Mouse (Mus musculus): ENCODE measurements at regions not wholly inside any gene's neighbourhood (a gene's known extent, or its start where the extent isn't known, plus 50 kb on each side); places are given as distances from the start of the nearest gene placed in this dataset.
A peak's percentile ranks its signal among the peaks of the same experiment; 100 is the strongest.
"Not testable (repeated sequence)": the region's sequence is repeated elsewhere in the genome, so short reads cannot be mapped to it uniquely, and the experiment has no call there.

DNA sequence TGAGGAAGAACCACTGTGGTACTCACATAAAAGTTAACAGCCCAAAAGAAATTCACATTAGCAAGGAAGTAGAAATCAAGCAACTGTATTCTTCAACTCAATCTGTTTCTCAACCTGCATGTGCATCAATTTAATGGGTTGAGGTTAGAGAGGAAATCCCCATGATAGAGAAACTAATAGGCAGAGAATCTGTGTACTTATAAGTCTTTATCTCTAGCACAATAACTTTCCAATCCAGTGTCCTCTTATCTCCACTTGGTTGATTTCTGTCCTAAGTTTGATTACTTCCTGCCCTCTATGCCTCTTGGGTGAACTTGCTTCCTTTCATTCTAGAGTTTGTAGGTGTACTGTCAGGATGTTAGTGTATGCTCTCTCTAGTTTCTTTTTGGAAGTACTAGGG, 925.6 kb upstream of the Zfp386 start:
- no peak for DNase-seq

DNA sequence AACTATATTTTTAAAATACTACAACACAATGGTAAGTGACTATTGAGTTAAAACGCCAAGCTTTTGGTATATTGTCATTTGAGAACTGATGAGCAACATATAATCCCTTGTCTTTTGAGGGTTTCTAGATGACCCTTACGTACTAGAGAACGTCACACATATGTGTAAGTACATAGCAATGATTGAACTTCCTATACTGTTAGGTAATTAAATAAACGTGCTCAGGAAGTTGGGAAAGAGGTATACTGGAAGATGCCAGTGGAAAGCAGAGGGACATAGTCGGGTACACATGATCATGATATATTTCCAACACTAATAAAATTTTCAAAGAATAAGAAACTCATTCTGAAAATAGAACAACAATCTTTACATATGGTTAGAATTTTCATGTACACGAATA, 914.6 kb upstream of the Zfp386 start:
- not testable (repeated sequence) for DNase-seq

DNA sequence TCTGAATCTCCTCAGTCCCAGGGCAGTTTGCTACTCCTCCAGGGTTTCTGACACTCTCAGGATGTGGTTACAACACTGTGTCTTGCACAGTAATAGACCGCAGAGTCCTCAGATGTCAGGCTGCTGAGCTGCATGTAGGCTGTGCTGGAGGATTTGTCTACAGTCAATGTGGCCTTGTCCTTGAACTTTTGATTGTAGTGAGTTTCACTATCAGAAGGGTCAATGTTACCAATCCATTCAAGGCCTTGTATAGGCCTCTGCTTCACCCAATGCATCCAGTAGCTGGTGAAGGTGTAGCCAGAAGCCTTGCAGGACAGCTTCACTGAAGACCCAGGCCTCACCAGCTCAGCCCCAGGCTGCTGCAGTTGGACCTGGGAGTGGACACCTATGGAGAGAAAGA, 902.1 kb upstream of the Zfp386 start:
- not testable (repeated sequence) for DNase-seq

DNA sequence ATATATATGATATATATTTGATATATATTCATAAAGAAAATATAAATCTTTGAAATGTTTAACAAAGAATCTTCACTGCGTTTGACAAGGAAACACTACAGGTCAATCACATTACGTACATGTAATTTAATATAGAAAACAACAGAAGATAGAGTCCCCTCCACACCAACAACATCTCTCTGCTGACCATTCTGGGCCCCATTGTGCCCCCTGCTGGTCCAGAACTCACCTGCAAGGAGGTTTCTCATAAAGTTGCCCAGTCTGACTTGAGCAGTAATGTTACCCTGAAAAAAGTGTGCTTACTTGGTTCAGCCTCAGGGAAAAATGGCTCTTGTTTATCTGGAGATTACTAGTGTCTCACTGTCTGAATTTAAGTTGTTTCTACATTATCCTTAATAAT, 901.1 kb upstream of the Zfp386 start:
- not testable (repeated sequence) for DNase-seq

DNA sequence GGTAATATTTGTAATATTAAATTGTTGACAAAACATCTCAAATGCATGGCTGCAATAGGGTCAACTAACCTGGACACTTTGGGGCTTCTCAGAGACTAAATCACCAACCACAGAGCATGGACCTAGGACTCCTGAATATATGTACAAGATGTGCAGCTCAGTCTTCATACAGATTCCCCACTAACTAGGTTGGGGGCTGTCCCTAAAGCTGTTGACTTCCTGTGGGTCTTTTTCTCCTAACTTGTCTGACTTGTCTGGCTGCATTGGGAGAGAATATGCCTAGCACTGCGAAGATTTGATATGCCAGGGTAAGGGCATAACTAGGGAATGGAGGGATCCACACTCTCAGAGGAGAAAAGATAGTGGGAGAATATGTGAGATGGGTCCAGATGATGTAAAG, 895.6 kb upstream of the Zfp386 start:
- DNase-seq, result not testable (repeated sequence)

DNA sequence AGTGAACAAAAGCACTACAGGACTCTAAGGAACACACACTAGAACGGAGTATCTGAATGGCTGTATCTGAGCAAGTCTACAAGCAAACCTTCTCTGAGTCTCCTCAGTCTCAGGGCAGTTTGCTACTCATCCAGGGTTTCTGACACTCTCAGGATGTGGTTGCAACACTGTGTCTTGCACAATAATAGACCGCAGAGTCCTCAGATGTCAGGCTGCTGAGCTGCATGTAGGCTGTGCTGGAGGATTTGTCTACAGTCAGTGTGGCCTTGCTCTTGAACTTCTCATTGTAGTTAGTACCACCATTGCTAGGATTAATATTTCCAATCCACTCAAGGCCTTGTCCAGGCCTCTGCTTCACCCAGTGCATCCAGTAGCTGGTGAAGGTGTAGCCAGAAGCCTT, 889.3 kb upstream of the Zfp386 start:
- not testable (repeated sequence) for DNase-seq

DNA sequence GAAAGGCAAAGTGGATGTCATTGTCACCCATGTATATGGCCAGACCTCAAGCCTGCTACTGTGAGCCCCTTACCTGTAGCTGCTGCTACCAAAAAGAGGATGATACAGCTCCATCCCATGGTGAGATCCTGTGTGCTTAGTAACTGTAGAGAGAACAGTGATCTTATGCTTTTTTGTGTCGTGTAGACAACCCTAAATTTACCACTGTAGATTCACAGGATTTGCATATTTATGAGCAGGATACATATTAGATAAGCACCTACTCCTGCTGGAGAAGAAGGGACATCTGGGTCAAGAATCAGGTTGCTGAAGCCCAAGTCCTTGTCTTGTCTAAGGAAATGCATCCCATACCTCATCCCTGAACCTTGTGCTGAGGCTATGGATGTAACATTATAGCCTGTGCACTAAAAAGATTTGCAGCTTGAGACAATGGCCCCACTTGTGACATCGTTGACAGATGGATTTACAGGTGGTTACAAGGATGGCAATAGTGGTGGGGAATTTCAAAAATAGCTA, 888.7 kb upstream of the Zfp386 start:
- not testable (repeated sequence) for DNase-seq

DNA sequence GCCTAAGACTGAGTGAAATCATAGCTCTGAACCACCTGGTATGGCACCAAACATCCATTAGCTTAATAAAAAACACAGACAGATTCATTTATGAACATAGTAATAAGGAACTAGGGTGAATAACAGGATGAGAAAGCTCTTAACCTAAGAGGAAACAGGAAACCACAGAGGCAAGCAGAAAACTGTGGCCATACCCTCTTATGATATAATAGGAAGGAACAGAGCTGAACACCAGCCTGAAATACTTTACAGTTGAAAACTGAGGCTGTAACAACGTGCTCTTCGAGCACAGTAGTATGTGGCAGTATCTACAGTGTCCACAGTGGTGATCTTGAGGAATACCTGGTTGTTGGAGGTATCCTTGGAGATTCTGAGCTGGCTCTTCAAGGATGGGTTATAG, 882.0 kb upstream of the Zfp386 start:
- not testable (repeated sequence) for DNase-seq

DNA sequence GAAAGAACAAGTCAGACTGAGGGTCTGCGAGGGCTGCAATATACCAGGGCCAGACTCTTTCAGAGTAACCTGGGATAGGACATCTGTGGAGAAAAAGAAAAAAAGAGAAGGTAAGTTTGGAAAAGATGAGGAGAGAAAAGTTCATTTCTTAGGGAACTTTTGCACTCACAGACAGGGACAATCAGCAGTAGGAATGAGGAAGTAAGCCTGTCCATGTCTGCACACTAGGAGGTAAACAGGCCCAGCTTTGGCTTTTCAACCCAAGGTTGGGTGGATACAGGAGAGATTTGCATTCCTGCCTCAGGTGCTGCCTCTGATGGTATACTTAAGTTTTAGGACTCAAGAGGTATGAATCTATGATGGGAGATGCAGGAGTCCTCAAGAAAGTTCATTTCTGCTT, 881.5 kb upstream of the Zfp386 start:
- not testable (repeated sequence) for DNase-seq

DNA sequence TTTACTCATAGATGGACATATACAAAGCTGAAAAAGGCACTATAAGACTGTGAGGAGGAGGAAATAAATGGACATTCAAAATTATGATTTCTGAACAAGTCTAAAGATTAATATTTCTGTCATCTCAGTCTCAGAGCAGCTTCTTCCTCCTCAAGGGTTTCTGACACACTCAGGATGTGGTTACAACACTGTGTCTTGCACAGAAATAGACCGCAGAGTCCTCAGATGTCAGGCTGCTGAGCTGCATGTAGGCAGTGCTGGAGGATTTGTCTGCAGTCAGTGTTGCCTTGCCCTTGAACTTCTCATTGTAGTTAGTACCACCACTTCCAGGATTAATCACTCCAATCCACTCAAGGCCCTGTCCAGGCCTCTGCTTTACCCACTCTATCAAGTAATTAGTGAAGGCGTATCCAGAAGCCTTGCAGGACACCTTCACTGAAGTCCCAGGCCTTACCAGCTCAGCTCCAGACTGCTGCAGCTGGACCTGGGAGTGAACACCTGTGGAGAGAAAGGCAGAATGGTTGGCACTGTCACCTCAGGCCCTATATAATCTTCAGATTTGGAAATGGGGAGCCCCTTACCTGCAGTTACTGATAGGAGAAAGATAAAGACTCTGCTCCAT, 853.9 kb upstream of the Zfp386 start:
- peak; percentile 0 to 3 for DNase-seq

DNA sequence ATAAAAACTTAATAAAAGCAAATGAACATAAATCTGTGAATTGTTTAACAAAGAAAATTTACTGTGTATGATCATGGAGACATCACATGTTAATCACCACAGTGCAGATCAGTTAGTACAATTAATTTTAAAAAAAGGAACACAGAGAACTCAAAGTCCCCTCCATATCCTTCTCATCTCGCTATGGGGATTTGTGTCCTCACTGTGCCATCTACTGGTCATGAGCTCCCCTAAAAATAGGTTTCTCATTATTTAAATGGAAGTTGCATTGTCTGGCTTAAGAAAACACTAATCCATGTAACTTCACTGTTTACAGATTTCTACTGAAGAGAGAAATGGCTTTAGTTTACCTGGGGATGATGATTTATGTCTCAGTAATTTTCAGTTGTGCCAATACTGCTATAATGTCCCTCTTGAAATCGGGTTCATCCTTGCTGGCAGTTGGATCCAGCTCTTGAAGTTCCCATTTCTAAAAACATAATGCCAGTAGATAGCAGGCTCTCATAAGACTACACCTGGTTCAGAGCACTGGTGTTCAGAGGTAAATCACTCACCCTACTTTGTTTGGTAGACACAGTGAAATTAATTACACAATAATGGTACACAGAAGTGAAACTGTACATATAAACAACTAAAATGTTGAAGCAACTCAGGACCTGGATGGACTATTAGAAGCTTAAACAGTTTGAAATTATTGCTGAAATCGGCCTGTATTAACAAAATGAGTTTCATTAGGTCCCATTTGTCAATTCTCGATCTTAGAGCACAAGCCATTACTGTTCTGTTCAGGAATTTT, 850.0 kb upstream of the Zfp386 start:
- DNase-seq, result no peak

DNA sequence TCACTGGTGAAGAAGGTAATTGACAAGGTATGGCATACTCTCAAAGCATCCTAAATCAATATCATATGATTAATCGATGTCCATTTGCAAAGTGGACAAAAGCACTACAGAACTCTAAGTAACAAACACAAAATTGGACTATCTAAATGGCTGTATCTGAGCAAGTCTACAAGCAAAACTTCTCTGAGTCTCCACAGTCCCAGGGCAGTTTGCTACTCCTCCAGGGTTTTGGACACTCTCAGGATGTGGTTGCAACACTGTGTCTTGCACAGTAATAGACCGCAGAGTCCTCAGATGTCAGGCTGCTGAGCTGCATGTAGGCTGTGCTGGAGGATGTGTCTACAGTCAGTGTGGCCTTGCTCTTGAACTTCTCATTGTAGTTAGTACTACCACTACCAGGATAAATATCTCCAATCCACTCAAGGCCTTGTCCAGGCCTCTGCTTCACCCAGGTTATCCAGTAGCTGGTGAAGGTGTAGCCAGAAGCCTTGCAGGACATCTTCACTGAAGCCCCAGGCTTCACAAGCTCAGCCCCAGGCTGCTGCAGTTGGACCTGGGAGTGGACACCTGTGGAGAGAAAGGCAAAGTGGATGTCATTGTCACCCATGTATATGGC, 839.6 kb upstream of the Zfp386 start:
- not testable (repeated sequence) for DNase-seq

DNA sequence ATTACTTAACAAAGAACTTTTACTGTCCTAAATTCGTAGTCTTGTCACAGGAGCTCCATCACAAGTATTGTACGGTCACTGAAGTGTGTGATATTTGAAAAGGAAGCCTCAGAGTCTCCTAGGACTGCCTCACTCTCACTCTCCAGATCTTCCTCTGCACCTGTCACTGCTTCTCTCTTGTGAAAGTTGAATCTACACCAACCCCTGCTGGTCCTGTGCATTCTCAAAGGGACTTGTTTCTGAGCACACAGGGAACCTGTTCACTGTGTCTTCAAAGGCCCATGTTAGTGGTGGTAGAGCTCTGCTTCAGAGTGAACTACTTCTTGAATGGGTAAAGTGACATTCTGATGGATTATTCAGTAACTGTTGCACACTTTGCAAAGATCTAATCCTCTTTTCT, 824.9 kb upstream of the Zfp386 start:
- DNase-seq, result no peak

DNA sequence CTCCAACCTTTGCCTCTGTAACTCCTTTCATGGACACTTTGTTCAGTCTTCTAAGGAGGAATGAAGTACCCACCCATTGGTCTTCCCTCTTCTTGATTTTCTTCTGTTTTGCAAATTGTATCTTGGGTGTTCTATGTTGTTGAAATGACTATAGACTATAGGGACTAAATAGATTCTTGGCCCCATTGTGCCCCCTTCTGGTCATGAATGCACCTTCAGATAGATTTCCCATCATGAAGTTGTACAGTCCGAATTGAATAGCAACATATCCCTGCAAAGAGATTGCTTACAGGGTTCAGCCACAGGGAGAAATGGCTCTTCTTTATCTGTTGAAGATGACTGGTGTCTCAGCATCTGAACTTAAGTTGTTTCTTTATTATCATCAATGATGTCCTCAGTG, 817.6 kb upstream of the Zfp386 start:
- no peak for DNase-seq

DNA sequence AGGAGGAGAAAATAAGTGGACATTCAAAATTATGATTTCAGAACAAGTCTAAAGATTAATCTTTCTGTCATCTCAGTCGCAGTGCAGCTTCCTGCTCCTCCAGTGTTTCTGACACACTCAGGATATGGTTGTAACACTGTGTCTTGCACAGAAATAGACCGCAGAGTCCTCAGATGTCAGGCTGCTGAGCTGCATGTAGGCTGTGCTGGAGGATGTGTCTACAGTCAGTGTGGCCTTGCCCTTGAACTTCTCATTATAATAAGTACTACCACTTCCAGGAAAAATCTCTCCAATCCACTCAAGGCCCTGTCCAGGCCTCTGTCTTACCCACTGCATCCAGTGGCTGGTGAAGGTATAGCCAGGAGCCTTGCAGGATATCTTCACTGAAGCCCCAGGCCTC, 804.9 kb upstream of the Zfp386 start:
- not testable (repeated sequence) for DNase-seq

DNA sequence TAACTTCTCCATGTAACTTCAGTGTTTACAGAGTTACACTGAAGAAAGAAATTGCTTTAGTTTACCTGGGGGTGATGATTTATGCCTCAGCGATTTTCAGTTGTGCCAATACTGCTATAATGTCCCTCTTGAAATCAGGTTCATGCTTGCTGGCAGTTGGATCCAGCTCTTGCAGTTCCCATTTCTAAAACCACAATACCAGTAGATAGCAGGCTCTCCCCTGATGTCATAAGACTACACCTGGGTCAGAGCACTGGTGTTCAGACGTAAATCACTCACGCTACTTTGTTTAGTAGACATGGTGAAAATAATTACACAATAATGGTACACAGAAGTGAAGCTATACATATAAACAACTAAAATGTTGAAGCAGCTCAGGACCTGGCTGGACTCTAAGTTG, 800.2 kb upstream of the Zfp386 start:
- DNase-seq, result not testable (repeated sequence)

DNA sequence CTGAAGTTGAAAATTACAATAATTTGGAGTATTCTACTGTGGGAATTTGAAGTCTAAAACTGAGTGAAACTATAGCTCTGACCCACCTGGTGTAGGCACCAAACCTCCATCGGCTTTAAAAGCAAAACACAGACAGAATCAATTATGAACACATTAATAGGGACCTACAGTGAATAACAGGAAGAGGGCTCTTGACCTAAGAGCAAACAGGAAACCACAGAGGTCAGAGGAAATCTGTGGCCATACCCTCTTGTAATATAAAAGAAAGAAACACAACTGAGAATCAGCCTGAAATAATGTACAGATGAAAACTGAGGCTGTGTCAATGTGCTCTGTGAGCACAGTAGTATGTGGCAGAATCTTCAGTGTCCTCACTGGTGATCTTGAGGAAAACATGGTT, 789.7 kb upstream of the Zfp386 start:
- DNase-seq, result no peak

DNA sequence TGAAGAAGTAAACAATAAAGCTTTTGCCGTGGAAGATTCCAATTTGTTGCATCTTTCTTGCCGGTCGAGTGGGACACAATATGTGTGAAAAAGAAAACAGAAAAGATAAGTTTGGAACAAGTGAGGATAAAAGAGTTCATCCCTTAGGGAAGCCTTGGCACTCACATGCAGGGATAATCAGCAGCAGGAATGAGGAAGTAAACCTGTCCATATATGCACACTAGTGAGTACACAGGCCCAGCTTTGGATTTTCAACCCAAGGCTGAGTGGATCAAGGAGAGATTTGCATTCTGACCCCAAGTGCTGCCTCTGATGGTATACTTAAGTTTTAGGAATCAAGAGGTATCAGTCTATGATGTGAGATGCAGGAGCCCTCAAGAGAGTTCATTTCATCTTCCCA, 788.8 kb upstream of the Zfp386 start:
- no peak for DNase-seq

DNA sequence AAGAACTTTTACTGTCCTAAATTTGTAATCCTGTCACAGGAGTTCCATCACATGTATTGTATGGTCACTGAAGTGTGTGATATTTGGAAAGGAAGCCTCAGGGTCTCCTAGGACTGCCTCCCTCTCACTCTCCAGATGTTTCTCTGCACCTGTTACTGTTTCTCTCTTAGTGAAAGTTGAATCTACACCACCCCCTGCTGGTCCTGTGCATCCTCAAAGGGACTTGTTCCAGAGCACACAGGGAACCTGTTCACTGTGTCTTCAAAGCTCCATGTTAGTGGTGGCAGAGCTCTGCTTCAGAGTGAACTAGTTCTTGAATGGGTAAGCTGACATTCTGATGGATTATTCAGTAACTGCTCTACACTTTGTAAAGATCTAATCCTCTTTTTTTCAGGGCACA, 785.1 kb upstream of the Zfp386 start:
- not testable (repeated sequence) for DNase-seq

DNA sequence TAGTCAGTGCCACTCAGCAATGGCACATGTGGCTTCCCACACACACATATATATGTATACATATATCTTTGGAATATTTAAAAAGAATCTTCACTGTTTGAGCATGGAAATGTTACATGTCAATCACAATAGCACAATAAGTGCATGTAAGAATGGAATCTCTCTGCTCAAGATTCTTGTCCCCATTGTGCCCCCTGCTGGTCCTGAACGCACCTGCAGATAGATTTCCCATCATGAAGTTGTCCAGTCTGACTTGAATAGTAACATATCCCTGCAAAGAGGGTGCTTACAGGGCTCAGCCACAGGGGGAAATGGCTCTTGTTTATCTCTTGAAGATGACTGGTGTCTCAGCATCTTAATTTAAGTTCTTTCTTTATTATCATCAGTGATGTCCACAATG, 770.8 kb upstream of the Zfp386 start:
- not testable (repeated sequence) for DNase-seq

DNA sequence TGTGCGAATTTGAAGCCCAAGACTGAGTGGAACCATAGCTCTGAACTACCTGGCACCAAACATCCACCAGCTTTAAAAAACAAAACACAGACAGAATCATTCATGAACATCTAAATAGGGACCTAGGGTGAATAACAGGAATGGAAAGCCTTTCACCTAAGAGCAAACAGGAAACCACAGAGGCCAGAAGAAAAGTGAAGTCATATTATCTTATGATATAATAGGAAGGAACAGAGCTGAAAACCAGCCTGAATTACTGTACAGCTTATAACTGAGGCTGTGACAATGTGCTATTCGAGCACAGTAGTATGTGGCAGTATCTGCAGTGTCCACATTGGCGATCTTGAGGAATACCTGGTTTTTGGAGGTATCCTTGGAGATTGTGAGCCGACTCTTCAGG, 753.8 kb upstream of the Zfp386 start:
- DNase-seq, result not testable (repeated sequence)

DNA sequence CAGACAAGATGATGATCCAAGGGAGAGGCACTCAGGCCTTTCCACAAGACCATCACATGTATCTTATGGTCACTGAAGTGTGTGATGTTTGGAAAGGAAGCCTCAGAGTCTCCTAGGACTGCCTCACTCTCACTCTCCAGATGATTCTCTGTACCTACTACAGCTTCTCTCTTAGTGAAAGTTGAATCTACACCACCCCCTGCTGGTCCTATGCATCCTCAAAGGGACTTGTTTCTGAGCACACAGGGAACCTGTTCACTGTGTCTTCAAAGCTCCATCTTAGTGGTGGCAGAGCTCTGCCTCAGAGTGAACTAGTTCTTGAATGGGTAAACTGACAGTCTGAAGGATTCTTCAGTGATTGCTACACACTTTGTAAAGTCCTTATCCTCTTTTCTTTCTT, 749.5 kb upstream of the Zfp386 start:
- DNase-seq, result not testable (repeated sequence)

DNA sequence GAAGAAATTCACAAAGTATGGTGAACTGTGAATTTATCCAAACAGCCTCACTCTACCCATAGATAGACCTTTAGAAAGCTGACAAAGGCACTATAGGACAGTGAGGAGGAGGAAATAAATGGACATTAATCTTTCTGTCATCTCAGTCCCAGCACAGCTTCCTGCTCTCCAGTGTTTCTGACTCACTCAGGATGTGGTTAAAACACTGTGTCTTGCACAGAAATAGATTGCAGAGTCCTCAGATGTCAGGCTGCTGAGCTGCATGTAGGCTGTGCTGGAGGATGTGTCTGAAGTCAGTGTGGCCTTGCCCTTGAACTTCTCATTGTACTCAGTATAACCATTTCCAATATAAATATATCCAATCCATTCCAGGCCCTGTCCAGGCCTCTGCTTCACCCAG, 735.6 kb upstream of the Zfp386 start:
- DNase-seq, result no peak

DNA sequence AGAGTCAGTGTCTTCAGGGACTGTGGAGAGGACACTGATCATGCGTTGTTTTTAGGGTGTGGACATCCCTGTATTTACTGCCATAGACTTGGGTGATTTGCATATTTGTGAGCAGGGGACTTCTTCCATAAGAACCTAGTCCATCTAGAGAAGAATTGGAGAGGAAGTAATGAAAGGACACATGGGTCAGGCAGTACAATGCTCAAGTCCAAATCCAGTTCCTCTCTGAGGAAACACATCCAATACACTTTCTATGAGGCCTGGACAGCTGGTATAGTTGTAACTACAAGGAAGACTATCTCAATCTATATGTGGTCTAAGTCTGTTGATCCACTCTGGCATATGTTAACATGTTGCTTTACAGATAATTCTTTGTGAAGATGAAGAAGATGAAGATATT, 734.9 kb upstream of the Zfp386 start:
- not testable (repeated sequence) for DNase-seq
